Mouse (Mus musculus) hindbrain, embryonic 13.5 days (tissue): ENCODE results near the gene Abl2. TPM values are rescaled to one million over a fixed set of nuclear protein-coding genes. Genes with fewer than 3 reads are reported as not detected.
"Not testable (repeated sequence)": the region's sequence is repeated elsewhere in the genome, so short reads cannot be mapped to it uniquely, and the experiment has no call there.

Source experiments
- ATAC-seq: fragments of 200-750 bp; cut with Nextera tagmentation; 2 replicates; pipeline ENCODE4 v1.8.0; 2017; ENCODE audit warnings: moderate TSS enrichment; ENCODE audit not compliant: low FRiP score
- H3K27ac ChIP-seq: fragments of 300-500 bp; sonication (generic); 2 replicates; pipeline ENCODE4 v1.5.1; 2015; ENCODE audit warnings: inconsistent platforms, mild to moderate bottlenecking, moderate library complexity
- H3K27me3 ChIP-seq: fragments of 300-500 bp; sonication (generic); 2 replicates; pipeline ENCODE4 v1.6.1; 2015; ENCODE audit warnings: mild to moderate bottlenecking, inconsistent platforms
- H3K36me3 ChIP-seq: fragments of 300-500 bp; sonication (generic); 2 replicates; pipeline ENCODE4 v1.6.1; 2015; ENCODE audit warnings: mild to moderate bottlenecking, inconsistent platforms
- H3K4me1 ChIP-seq: fragments of 300-500 bp; sonication (generic); replicated peaks from 2 replicates; pipeline ENCODE4 v1.6.1; 2015; ENCODE audit warnings: inconsistent platforms
- H3K4me2 ChIP-seq: fragments of 300-500 bp; sonication (generic); 2 replicates; pipeline ENCODE4 v1.6.1; 2015; ENCODE audit warnings: inconsistent platforms, mild to moderate bottlenecking, moderate library complexity
- H3K4me3 ChIP-seq: fragments of 300-500 bp; sonication (generic); 2 replicates; pipeline ENCODE4 v1.5.1; 2015; ENCODE audit warnings: mild to moderate bottlenecking, inconsistent platforms
- H3K9ac ChIP-seq: fragments of 300-500 bp; sonication (generic); 2 replicates; pipeline ENCODE4 v1.6.1; 2015; ENCODE audit warnings: mild to moderate bottlenecking, inconsistent platforms
- H3K9me3 ChIP-seq: fragments of 300-500 bp; sonication (generic); 2 replicates; pipeline ENCODE4 v1.6.1; 2016; ENCODE audit warnings: inconsistent platforms
- WGBS: fragments of 180-500 bp; shearing (Covaris S2); methylation state at CpG from one replicate; pipeline ENCODE4 v1.1.7; 2015; 5-methylcytosine and 5-hydroxymethylcytosine counted together
- polyA plus RNA-seq: library from polyadenylated mRNA; unstranded; fragments of >200 nt; fragmentation: Nextera tagmentation; extraction: Ambion mirVana; gene quantifications from 2 replicates; pipeline ENCODE4 v1.2.1, GENCODE M21; 2015

The Abl2 gene
- 5.8 and 6.7 TPM in 2 replicates for polyA plus RNA-seq

DNA sequence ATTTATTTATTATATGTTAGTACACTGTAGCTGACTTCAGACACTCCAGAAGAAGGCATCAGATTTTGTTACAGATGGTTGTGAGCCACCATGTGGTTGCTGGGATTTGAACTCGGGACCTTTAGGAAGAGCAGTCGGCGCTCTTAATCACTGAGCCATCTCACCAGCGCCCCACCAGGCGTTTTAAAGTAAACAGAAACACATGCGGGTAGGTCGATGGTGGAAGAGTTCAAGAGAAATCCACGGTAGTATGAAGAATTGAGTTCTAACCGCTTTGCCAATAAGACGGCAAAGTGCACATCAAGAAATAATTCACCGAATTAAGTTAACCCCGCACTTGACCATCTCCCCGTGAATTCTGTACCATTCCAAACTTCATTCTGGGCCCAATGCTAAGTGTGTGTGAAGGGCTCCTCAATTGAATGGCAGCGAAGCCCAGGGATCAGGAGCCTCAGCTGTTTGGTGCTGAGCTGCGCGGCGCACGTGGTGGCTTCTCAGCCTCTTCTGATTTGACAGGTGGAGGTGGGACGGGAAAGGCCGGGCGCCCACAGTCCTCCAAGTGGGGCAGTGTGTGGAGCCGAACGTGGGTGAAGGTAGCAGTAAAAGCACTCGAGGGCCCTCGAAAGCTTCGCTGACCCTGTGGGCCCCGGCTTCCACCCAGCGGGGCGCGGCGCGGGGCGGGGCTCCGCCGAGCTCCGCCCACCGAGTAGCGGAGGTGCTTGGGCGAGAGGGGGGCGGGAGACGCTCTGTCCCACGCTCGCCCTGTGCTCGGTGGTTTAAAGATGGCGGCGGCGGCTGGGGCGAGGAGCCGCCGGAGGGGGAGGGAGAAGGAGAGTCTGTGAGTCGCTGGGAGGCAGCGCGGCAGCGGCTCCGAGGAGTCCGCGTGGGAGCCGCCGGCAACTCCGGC lies at the start of gene Abl2:
Abl2 (plus strand) TSS at position 763 of the 907 bp plus-strand sequence.
- no peaks in the 10 kb centered on the region for H3K27me3 ChIP-seq
- 9% methylated on average over 60 of the region's 60 CpGs for WGBS
- ATAC-seq: peak; percentile 97
- peak within 1 kb of the TSS; percentile 55 for H3K4me2 ChIP-seq
- H3K9me3 ChIP-seq: no peaks in the 10 kb centered on the region
- H3K9ac ChIP-seq: peak within 1 kb of the TSS; percentile 97
- peak within 1 kb of the TSS; percentile 99 for H3K27ac ChIP-seq
- H3K36me3 ChIP-seq: no peaks in the 10 kb centered on the region
- peaks cover 22% of the 10 kb centered on the region for H3K4me1 ChIP-seq
- H3K4me3 ChIP-seq: peak within 1 kb of the TSS; percentile 92

DNA sequence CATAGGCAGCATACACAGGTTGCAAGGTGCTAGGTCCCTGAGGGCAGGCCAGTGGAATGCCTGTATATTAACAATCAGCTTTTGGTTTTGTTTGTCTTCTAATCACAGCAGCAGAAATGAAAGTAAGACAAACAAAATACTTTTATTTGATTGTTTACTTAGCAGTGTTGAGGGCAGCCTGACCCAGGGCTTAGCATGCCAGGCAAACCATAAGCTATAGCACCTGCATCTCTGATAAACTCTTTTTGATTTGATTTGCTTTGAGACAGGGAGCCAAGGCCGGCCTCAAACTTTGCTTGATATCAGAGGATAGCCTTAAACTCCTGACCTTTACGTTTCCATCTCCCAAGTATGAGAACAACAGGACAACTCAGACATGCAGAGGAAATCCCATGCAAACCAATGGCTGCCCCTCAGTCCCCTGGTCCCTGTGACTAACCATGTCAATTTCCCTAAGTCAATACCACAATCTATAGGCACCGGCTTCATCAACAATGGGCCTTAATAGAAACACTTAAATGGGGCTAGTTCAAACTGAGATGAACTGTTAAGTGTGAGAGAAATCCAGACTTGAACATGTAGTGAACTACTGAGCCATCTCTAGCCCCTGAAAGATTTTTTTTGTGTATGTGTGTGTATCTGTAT lies 38.3 kb upstream of the Abl2 start:
- Histone ChIP-seq H3K27me3 (no peaks in the 10 kb centered on the region), H3K27ac (no peak overlapping the region), H3K9me3 (no peaks in the 10 kb centered on the region), H3K9ac (no peak overlapping the region), H3K4me1 (no peaks in the 10 kb centered on the region), H3K36me3 (no peaks in the 10 kb centered on the region), H3K4me3 (no peak overlapping the region), H3K4me2 (no peak overlapping the region)
- 83% methylated on average over 3 of the region's 3 CpGs for WGBS
- no peak for ATAC-seq

DNA sequence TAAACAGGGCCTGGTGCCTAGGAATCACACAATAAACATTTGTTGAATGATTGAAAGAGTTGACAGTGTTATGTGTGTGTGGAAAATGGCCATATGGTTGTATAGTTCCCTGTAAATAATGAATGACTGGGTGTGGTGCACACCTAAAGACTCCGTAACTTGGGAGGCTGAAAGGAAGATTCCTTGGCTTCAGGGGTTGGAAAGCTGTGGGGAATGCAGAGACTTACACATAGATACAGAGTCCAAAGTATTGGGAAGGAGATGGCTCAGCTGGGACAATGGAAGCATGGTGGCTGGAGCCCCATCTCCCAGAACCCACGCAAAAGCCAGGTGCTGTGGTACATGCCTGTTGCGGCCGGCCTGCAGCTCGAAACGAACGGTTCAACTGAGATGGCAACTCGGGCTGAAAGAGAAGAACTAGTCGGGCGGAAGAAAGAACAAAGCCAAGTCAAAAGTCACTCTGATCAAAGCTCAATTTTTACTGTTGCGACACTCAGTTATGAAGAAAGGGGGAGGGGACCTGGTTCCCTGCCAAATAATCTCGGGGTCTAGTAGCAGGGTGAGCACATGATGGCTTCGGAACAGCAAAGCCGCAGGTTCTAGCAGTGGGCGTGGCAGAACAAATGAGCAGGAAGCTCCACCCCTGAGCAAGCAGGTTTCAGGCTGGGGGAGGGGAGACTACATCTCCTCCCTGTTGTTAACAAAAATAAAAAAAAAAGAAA lies 36.6 kb upstream of the Abl2 start:
- 43% methylated on average over 15 of the region's 15 CpGs for WGBS
- Histone ChIP-seq H3K36me3 (no peaks in the 10 kb centered on the region), H3K9me3 (no peaks in the 10 kb centered on the region), H3K9ac (no peak overlapping the region), H3K27me3 (no peaks in the 10 kb centered on the region), H3K27ac (no peak overlapping the region), H3K4me2 (peak overlapping the region; percentile 22; the same call in 1 of the 2 replicates), H3K4me1 (no peaks in the 10 kb centered on the region), H3K4me3 (no peak overlapping the region)
- ATAC-seq: no peak

DNA sequence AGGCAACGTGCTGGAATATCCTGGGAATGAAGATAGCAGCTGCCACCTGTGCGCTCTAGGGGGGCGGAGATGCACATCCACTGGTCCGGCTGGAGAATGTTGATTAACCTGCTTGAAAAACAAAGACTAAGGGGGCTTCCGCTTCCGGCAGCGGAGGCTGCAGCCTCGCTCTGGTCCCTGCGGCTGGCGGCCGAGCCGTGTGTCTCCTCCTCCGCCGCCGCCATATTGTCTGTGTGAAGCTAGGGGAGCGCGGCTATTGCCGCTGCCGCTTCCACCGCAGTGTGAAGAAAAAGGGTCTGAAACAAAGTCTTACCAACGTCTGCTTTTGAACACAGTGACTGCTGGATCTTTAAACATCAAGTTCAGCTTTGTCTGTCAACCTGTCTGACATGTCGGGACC lies 34.7 kb upstream of the Abl2 start, which contains the start of gene Gm10031:
Gm10031 (plus strand) TSS at position 171 of the 400 bp plus-strand sequence.
- H3K4me2 ChIP-seq, H3K4me1 ChIP-seq, H3K9me3 ChIP-seq, H3K36me3 ChIP-seq, H3K27me3 ChIP-seq, H3K9ac ChIP-seq, H3K27ac ChIP-seq, H3K4me3 ChIP-seq, ATAC-seq: not testable (repeated sequence)
- WGBS: 94% methylated on average over 22 of the region's 22 CpGs

DNA sequence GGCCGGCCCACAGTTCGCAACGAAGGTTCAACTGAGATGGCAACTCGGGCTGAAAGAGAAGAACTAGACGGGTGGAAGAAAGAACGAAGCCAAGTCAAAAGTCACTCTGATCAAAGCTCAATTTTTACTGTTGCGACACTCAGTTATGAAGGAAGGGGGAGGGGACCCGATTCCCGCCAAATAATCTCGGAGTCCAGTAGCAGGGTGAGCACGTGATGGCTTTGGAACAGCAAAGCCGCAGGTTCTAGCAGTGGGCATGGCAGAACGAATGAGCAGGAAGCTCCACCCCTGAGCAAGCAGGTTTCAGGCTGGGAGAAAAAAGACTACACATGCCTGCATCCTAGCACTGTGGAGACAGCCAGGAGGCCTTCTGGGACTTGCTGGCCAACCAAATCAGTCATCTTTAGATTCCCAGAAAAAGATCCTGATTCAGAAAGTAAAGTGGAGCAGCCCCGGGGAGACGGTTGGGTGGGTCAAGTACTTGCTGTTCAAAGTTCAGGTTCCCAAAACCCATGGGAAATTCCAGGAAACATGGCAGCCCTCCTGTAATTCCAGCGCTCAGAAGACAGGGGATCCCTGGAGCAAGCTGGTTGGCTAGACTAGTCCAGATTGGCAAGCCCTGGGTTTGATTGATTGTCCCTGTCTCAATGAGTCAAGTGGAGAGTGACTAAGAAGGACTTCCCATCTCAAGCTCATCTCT lies 26.0 kb upstream of the Abl2 start:
- not testable (repeated sequence) for H3K4me1 ChIP-seq, ATAC-seq, H3K27ac ChIP-seq, H3K4me2 ChIP-seq, H3K9ac ChIP-seq, H3K36me3 ChIP-seq, H3K9me3 ChIP-seq, H3K4me3 ChIP-seq, H3K27me3 ChIP-seq
- WGBS: 90% methylated on average over 16 of the region's 16 CpGs

DNA sequence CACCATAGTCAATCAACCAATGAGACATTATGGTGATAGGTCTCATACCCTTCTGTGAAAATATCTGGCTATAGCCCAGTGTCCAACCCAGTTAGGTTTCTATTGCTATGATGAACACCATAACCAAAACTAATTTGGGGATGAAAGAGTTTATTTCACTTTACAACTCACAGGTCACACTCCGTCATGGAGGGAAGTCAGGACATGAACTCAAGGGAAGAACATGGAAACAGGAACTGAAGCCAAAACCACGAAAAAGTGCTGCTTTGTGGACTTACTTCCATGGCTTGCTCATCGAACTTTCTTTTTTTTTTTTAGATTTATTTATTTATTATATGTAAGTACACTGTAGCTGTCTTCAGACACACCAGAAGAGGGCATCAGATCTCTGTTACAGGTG lies 25.1 kb upstream of the Abl2 start:
- Histone ChIP-seq H3K36me3 (no peaks in the 10 kb centered on the region), H3K4me2 (no peak overlapping the region), H3K9me3 (no peaks in the 10 kb centered on the region), H3K27ac (no peak overlapping the region), H3K4me1 (no peaks in the 10 kb centered on the region), H3K27me3 (no peaks in the 10 kb centered on the region), H3K4me3 (no peak overlapping the region), H3K9ac (no peak overlapping the region)
- WGBS: 90% methylated on average over 3 of the region's 3 CpGs
- ATAC-seq: no peak

DNA sequence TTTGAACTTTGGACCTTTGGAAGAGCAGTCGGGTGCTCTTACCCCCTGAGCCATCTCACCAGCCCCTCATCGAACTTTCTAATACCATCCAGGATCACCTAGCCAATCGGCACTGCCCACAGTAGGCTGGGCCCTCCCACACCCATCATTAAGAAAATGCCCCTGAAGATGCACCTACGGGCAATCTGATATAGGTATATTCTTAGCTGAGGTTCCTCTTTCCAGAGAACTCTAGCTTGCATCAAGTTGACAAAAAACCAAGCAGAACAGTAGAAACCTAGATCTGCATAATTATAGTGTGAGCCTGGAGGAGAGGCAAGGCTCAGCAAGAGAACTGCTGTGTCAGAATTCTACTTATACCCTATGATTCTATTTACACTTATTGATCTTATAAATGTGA lies 24.7 kb upstream of the Abl2 start:
- H3K36me3 ChIP-seq: no peaks in the 10 kb centered on the region
- no peak overlapping the region for H3K4me3 ChIP-seq
- H3K27ac ChIP-seq: no peak overlapping the region
- H3K4me2 ChIP-seq: no peak overlapping the region
- no peak overlapping the region for H3K9ac ChIP-seq
- H3K27me3 ChIP-seq: no peaks in the 10 kb centered on the region
- H3K9me3 ChIP-seq: no peaks in the 10 kb centered on the region
- no peak for ATAC-seq
- 87% methylated on average over 4 of the region's 4 CpGs for WGBS
- H3K4me1 ChIP-seq: no peaks in the 10 kb centered on the region

DNA sequence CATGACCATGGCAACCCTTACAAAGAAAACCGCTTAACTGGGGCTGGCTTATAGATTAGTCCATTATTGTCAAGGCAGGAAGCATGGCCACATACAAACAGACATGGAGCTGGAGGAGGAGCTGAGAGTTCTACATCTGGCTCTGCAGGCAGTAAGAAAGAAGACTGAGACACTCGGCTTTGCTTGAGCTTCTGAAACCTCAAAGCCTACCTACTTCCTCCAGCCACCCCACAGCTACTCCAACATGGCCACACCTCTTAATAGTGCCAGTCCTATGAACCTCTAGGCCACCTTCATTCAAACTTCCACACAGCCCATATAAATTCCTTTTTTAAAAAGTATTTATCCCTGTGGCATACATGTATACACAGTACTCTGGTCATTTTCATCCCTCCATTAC lies 21.6 kb upstream of the Abl2 start:
- 69% methylated on average over 2 of the region's 2 CpGs for WGBS
- Histone ChIP-seq H3K4me2 (no peak overlapping the region), H3K36me3 (no peaks in the 10 kb centered on the region), H3K9me3 (no peaks in the 10 kb centered on the region), H3K4me3 (no peak overlapping the region), H3K4me1 (no peaks in the 10 kb centered on the region), H3K27me3 (no peaks in the 10 kb centered on the region), H3K9ac (no peak overlapping the region), H3K27ac (no peak overlapping the region)
- no peak for ATAC-seq

DNA sequence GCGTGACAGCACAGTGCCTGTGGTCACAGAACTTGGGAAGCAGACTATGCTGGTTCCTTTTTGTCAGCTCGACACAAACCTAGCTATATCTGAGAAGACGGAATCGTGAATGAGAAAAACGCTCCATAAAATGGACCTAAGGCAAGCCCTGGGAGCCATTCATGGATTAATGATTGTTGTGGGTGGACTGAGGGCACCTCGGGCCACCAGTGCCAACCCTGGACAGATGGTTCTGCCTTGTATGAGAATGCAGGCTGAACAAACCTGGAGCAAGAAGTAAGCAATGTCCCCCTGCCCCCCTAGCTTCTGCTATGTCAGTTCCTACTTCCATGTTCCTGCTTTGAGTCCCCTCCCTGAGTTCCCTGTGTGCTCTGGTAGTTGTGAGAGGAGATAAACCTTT lies 20.9 kb upstream of the Abl2 start:
- H3K27ac ChIP-seq: no peak overlapping the region
- no peaks in the 10 kb centered on the region for H3K36me3 ChIP-seq
- H3K27me3 ChIP-seq: no peaks in the 10 kb centered on the region
- 89% methylated on average over 6 of the region's 6 CpGs for WGBS
- H3K4me3 ChIP-seq: no peak overlapping the region
- no peak for ATAC-seq
- no peak overlapping the region for H3K9ac ChIP-seq
- no peaks in the 10 kb centered on the region for H3K9me3 ChIP-seq
- no peaks in the 10 kb centered on the region for H3K4me1 ChIP-seq
- H3K4me2 ChIP-seq: no peak overlapping the region

DNA sequence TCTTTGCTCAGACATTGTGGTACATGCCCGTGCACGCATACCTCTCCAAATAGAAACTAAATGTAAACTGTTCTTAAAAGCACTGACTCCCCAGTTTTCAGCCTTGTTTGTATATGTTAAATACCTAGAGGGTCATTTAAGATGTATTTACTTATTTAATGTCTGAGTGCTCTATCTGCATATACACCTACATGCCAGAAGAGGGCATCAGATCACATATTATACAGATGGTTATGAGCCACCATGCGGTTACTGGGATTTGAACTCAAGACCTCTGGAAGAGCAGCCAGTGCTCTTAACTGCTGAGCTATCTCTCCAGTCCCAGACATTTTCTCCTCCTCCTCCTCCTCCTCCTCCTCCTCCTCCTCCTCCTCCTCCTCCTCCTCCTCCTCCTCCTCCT lies 20.2 kb upstream of the Abl2 start:
- Histone ChIP-seq H3K4me1 (no peaks in the 10 kb centered on the region), H3K27ac (no peak overlapping the region), H3K4me3 (no peak overlapping the region), H3K9me3 (no peaks in the 10 kb centered on the region), H3K27me3 (no peaks in the 10 kb centered on the region), H3K36me3 (no peaks in the 10 kb centered on the region), H3K9ac (no peak overlapping the region), H3K4me2 (no peak overlapping the region)
- ATAC-seq: no peak
- 82% methylated on average over 3 of the region's 3 CpGs for WGBS

DNA sequence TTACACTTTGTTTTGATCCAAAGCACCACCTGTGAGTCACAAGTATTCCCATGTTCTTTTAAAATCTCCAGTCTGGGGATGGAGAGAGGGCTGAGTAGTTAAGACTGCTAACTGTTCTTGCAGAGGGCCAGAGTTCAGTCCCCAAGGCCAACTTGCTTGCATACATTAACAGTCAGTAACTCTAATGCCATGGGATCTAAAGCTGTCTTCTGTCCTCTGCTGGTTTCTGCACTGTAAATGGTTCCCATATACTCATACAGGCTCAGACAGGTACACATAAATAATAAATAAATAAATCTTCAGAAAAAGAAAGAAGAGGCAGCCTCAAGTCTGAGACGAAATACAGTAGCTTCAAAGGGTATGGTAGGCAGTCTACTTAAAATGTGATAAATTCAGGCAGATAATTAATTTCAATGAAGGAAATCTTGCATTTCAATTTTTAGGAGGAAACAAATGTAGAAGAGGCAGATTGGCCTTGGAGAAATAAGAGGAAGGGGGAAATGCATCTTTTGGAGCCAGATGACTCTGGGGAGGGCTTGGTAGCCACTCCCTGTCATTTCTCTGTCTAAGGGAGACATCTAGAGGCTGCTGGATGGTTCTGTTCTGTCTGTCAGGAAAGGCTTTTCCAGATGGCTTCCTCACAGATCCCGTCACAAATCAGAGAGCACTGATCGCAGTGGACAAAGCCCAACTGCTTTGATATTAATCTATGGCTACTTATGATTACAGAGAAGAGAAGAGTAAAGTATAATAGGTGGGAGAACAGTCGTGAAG lies 18.6 kb upstream of the Abl2 start:
- WGBS: 47% methylated on average over 4 of the region's 4 CpGs
- no peaks in the 10 kb centered on the region for H3K4me1 ChIP-seq
- no peak overlapping the region for H3K27ac ChIP-seq
- no peak overlapping the region for H3K4me3 ChIP-seq
- no peaks in the 10 kb centered on the region for H3K9me3 ChIP-seq
- no peaks in the 10 kb centered on the region for H3K36me3 ChIP-seq
- no peak overlapping the region for H3K4me2 ChIP-seq
- no peaks in the 10 kb centered on the region for H3K27me3 ChIP-seq
- no peak overlapping the region for H3K9ac ChIP-seq
- ATAC-seq: no peak
